Mouse (Mus musculus) thymus, adult 2 months (tissue): ENCODE measurements at regions not wholly inside any gene's neighbourhood (a gene's known extent, or its start where the extent isn't known, plus 50 kb on each side); places are given as distances from the start of the nearest gene placed in this dataset.

Experiments used
- CTCF ChIP-seq: fragments of 200-500 bp; IDR thresholded peaks from 2 replicates; pipeline ENCODE4 v1.5.1; 2012; ENCODE audit warnings: mild to moderate bottlenecking, control low read depth, low read length, moderate library complexity, borderline replicate concordance; ENCODE audit not compliant: control insufficient read depth, poor library complexity, insufficient read depth; ENCODE audit errors: extremely low read depth
- POLR2A ChIP-seq: fragments of 200-500 bp; IDR thresholded peaks from 2 replicates; pipeline ENCODE4 v1.6.1; 2012; ENCODE audit warnings: mild to moderate bottlenecking, low read length, control low read depth, moderate library complexity; ENCODE audit not compliant: control insufficient read depth, poor library complexity, insufficient read depth; ENCODE audit errors: extremely low read depth

- no peak for TF ChIP-seq CTCF
- no peak for TF ChIP-seq POLR2A
Measured at GRCm38 (mm10) chr19:16067314-16067713, 65.3 kb upstream of the Gnaq start.
